Mouse (Mus musculus) kidney, adult 2 months (tissue): ENCODE data around the gene Slc26a3.

Experiments
- CTCF ChIP-seq: fragments of 200-500 bp; conservative IDR thresholded peaks from 2 replicates; pipeline ENCODE4 v1.5.1; 2011; ENCODE audit warnings: low read depth, mild to moderate bottlenecking, control low read depth, low read length, moderate library complexity, mixed read lengths; ENCODE audit not compliant: insufficient read depth, insufficient read length
- POLR2A ChIP-seq: fragments of 200-500 bp; IDR thresholded peaks from one replicate; pipeline ENCODE4 v1.6.1; 2011; ENCODE audit warnings: low read depth, low read length, control low read depth

DNA sequence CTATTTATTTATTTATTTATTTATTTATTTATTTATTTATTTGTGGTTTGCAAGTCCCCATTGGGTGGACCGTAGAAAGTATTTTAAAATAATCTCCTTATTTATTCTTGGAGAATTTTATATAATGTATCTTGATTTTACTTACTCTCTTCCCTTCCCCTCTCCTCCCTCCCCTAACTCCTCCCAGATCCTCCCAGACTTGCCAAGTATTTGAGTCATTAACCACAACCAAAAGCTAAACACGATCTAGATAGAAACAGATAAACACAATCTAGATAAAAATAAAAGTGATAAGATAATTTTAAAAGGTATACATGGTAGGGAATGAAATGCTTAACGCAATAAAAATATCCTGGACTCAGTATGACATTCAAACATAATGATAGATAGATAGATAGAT is 58.7 kb downstream of the Slc26a3 start:
- TF ChIP-seq POLR2A, result no peak
- no peak for TF ChIP-seq CTCF
